Mouse (Mus musculus) midbrain, embryonic 13.5 days (tissue): ENCODE results near the gene Spata32. TPM values are rescaled to one million over a fixed set of nuclear protein-coding genes. Genes with fewer than 3 reads are reported as not detected.

Source experiments
- ATAC-seq: fragments of 200-750 bp; cut with Nextera tagmentation; 2 replicates; pipeline ENCODE4 v1.8.0; 2017; ENCODE audit warnings: mild to moderate bottlenecking, moderate TSS enrichment, moderate library complexity
- H3K27ac ChIP-seq: fragments of 300-500 bp; sonication (generic); 2 replicates; pipeline ENCODE4 v1.5.1; 2015; ENCODE audit warnings: inconsistent platforms, mild to moderate bottlenecking, moderate library complexity
- H3K27me3 ChIP-seq: fragments of 300-500 bp; sonication (generic); 2 replicates; pipeline ENCODE4 v1.6.1; 2015; ENCODE audit warnings: mild to moderate bottlenecking, inconsistent platforms
- H3K36me3 ChIP-seq: fragments of 300-500 bp; sonication (generic); 2 replicates; pipeline ENCODE4 v1.6.1; 2015; ENCODE audit warnings: mild to moderate bottlenecking, inconsistent platforms
- H3K4me1 ChIP-seq: fragments of 300-500 bp; sonication (generic); replicated peaks from 2 replicates; pipeline ENCODE4 v1.6.1; 2015; ENCODE audit warnings: inconsistent platforms
- H3K4me2 ChIP-seq: fragments of 300-500 bp; sonication (generic); replicated peaks from 2 replicates; pipeline ENCODE4 v1.6.1; 2015; ENCODE audit warnings: moderate library complexity, mild to moderate bottlenecking, inconsistent platforms
- H3K4me3 ChIP-seq: fragments of 300-500 bp; sonication (generic); replicated peaks from 2 replicates; pipeline ENCODE4 v1.5.1; 2015; ENCODE audit warnings: mild to moderate bottlenecking, inconsistent platforms
- H3K9ac ChIP-seq: fragments of 300-500 bp; sonication (generic); replicated peaks from 2 replicates; pipeline ENCODE4 v1.6.1; 2015; ENCODE audit warnings: mild to moderate bottlenecking, inconsistent platforms
- H3K9me3 ChIP-seq: fragments of 300-500 bp; sonication (generic); 2 replicates; pipeline ENCODE4 v1.6.1; 2016; ENCODE audit warnings: mild to moderate bottlenecking, inconsistent platforms
- WGBS: fragments of 180-500 bp; shearing (Covaris S2); methylation state at CpG from one replicate; pipeline ENCODE4 v1.1.7; 2015; 5-methylcytosine and 5-hydroxymethylcytosine counted together
- polyA plus RNA-seq: library from polyadenylated mRNA; unstranded; fragments of >200 nt; fragmentation: Nextera tagmentation; extraction: Ambion mirVana; gene quantifications from 2 replicates; pipeline ENCODE4 v1.2.1, GENCODE M21; 2015

The Spata32 gene
- polyA plus RNA-seq, 1 experiment from 2014 or later, result 0.43 TPM

- Histone ChIP-seq H3K4me3 (no peak overlapping the region), H3K27me3 (peaks cover 17% of the 10 kb centered on the region), H3K9me3 (no peaks in the 10 kb centered on the region), H3K9ac (no peak overlapping the region), H3K36me3 (no peaks in the 10 kb centered on the region), H3K27ac (no peak overlapping the region), H3K4me1 (0 out of 2 replicates have a peak, but pooled peaks cover 6% of the 10 kb centered on the region), H3K4me2 (no peak overlapping the region)
- 84% methylated on average over 15 of the region's 15 CpGs for WGBS
- ATAC-seq, result no peak
Measured at GRCm38 (mm10) chr11:103177815-103178485, 40.3 kb downstream of the Spata32 start.

- Histone ChIP-seq H3K4me2 (no peak overlapping the region), H3K9me3 (no peaks in the 10 kb centered on the region), H3K4me1 (peaks cover 12% of the 10 kb centered on the region; the same call in 1 of the 2 replicates), H3K4me3 (no peak overlapping the region), H3K27me3 (peaks cover 21% of the 10 kb centered on the region), H3K36me3 (no peaks in the 10 kb centered on the region), H3K27ac (no peak overlapping the region), H3K9ac (no peak overlapping the region)
- no peak for ATAC-seq
- 80% methylated on average over 5 of the region's 5 CpGs for WGBS
Measured at GRCm38 (mm10) chr11:103177216-103177615, 41.0 kb downstream of the Spata32 start.

- Histone ChIP-seq H3K4me2 (no peak overlapping the region), H3K9me3 (no peaks in the 10 kb centered on the region), H3K27ac (no peak overlapping the region), H3K4me1 (peaks cover 19% of the 10 kb centered on the region; the same call in 1 of the 2 replicates), H3K9ac (no peak overlapping the region), H3K27me3 (peaks cover 28% of the 10 kb centered on the region), H3K36me3 (no peaks in the 10 kb centered on the region), H3K4me3 (no peak overlapping the region)
- 96% methylated on average over 1 of the region's 1 CpGs for WGBS
- ATAC-seq, result no peak
Measured at GRCm38 (mm10) chr11:103176510-103176909, 41.7 kb downstream of the Spata32 start.

- Histone ChIP-seq H3K27ac (no peak overlapping the region), H3K27me3 (peaks cover 34% of the 10 kb centered on the region), H3K4me3 (no peak overlapping the region), H3K9ac (no peak overlapping the region), H3K4me1 (peaks cover 24% of the 10 kb centered on the region; the same call in 1 of the 2 replicates), H3K4me2 (no peak overlapping the region), H3K9me3 (no peaks in the 10 kb centered on the region), H3K36me3 (no peaks in the 10 kb centered on the region)
- 81% methylated on average over 14 of the region's 14 CpGs for WGBS
- ATAC-seq, result no peak
Measured at GRCm38 (mm10) chr11:103175688-103176442, 42.4 kb downstream of the Spata32 start.

GRCm38 (mm10) chr11:103174891-103175391 is 43.3 kb downstream of the Spata32 start:
- Histone ChIP-seq H3K36me3 (no peaks in the 10 kb centered on the region), H3K4me2 (no peak overlapping the region), H3K27me3 (peaks cover 43% of the 10 kb centered on the region), H3K9me3 (no peaks in the 10 kb centered on the region), H3K4me1 (peaks cover 31% of the 10 kb centered on the region), H3K9ac (no peak overlapping the region), H3K27ac (no peak overlapping the region), H3K4me3 (no peak overlapping the region)
- ATAC-seq, result no peak
- WGBS, result 69% methylated on average over 8 of the region's 8 CpGs

- no peak for ATAC-seq
- Histone ChIP-seq H3K36me3 (no peaks in the 10 kb centered on the region), H3K4me2 (no peak overlapping the region), H3K27me3 (peaks cover 47% of the 10 kb centered on the region), H3K4me1 (peaks cover 31% of the 10 kb centered on the region), H3K27ac (no peak overlapping the region), H3K9ac (no peak overlapping the region), H3K9me3 (no peaks in the 10 kb centered on the region), H3K4me3 (no peak overlapping the region)
- WGBS, result 81% methylated on average over 5 of the region's 5 CpGs
Measured at GRCm38 (mm10) chr11:103174411-103174832, 43.8 kb downstream of the Spata32 start.

GRCm38 (mm10) chr11:103173771-103174344 is 44.4 kb downstream of the Spata32 start:
- Histone ChIP-seq H3K4me3 (no peak overlapping the region), H3K27me3 (peaks cover 52% of the 10 kb centered on the region), H3K9ac (no peak overlapping the region), H3K27ac (no peak overlapping the region), H3K9me3 (no peaks in the 10 kb centered on the region), H3K36me3 (no peaks in the 10 kb centered on the region), H3K4me2 (no peak overlapping the region), H3K4me1 (peaks cover 31% of the 10 kb centered on the region)
- no peak for ATAC-seq
- WGBS, result 93% methylated on average over 11 of the region's 11 CpGs

- no peak overlapping the region for H3K9ac ChIP-seq
- no peak overlapping the region for H3K4me3 ChIP-seq
- H3K36me3 ChIP-seq, result no peaks in the 10 kb centered on the region
- H3K4me1 ChIP-seq, result peaks cover 31% of the 10 kb centered on the region
- 88% methylated on average over 7 of the region's 7 CpGs for WGBS
- no peak overlapping the region for H3K4me2 ChIP-seq
- ATAC-seq, result no peak
- H3K9me3 ChIP-seq, result no peaks in the 10 kb centered on the region
- no peak overlapping the region for H3K27ac ChIP-seq
- H3K27me3 ChIP-seq, result peaks cover 52% of the 10 kb centered on the region
Measured at GRCm38 (mm10) chr11:103173041-103173770, 45.0 kb downstream of the Spata32 start.

GRCm38 (mm10) chr11:103172392-103173040 is 45.7 kb downstream of the Spata32 start:
- H3K36me3 ChIP-seq, result no peaks in the 10 kb centered on the region
- peaks cover 52% of the 10 kb centered on the region for H3K27me3 ChIP-seq
- H3K9me3 ChIP-seq, result no peaks in the 10 kb centered on the region
- H3K4me3 ChIP-seq, result peak overlapping the region; percentile 68
- H3K4me2 ChIP-seq, result peak overlapping the region; percentile 85
- WGBS, result 69% methylated on average over 6 of the region's 6 CpGs
- H3K9ac ChIP-seq, result no peak overlapping the region
- H3K4me1 ChIP-seq, result peaks cover 31% of the 10 kb centered on the region
- no peak overlapping the region for H3K27ac ChIP-seq
- no peak for ATAC-seq

- 51% methylated on average over 9 of the region's 9 CpGs for WGBS
- H3K4me3 ChIP-seq, result peak overlapping the region; percentile 68
- ATAC-seq, result no peak
- peaks cover 31% of the 10 kb centered on the region for H3K4me1 ChIP-seq
- no peaks in the 10 kb centered on the region for H3K36me3 ChIP-seq
- H3K27ac ChIP-seq, result no peak overlapping the region
- H3K27me3 ChIP-seq, result peaks cover 52% of the 10 kb centered on the region
- H3K9ac ChIP-seq, result peak overlapping the region; percentile 71; the same call in 1 of the 2 replicates
- no peaks in the 10 kb centered on the region for H3K9me3 ChIP-seq
- H3K4me2 ChIP-seq, result peak overlapping the region; percentile 85
Measured at GRCm38 (mm10) chr11:103171703-103172391, 46.4 kb downstream of the Spata32 start.

GRCm38 (mm10) chr11:103171286-103171620 is 47.0 kb downstream of the Spata32 start:
- Histone ChIP-seq H3K4me1 (peaks cover 31% of the 10 kb centered on the region), H3K27ac (no peak overlapping the region)
- 0 out of 2 replicates have a peak, but pooled peaks have one; percentile 8 for ATAC-seq

More at GRCm38 (mm10) chr11:103171286-103171620, 47.0 kb downstream of the Spata32 start:
- Histone ChIP-seq H3K27me3 (peaks cover 52% of the 10 kb centered on the region), H3K9me3 (no peaks in the 10 kb centered on the region), H3K4me3 (peak overlapping the region; percentile 68), H3K9ac (peak overlapping the region; percentile 71), H3K36me3 (no peaks in the 10 kb centered on the region), H3K4me2 (peak overlapping the region; percentile 85)
- 2% methylated on average over 23 of the region's 23 CpGs for WGBS
